Mouse (Mus musculus) heart, adult 9 months (tissue): Measurements from ENCODE around the gene Cic.
A peak's percentile ranks its signal among the peaks of the same experiment; 100 is the strongest.
"Not testable (repeated sequence)": the region's sequence is repeated elsewhere in the genome, so short reads cannot be mapped to it uniquely, and the experiment has no call there.

Experiments used
- DNase-seq, 2 experiments: peaks; one replicate each; pipeline ENCODE4 v3.0.0; 2022; ENCODE audit warnings: low spot score in 2 of 2

Cic gene

GRCm38 (mm10) chr7:25243361-25243760 lies 24.1 kb upstream of the Cic start:
- DNase-seq = no peak

- no peak for DNase-seq
These were observed 22.7 kb upstream of the Cic start for GRCm38 (mm10) chr7:25244562-25245369.

GRCm38 (mm10) chr7:25246079-25246758 lies 21.3 kb upstream of the Cic start:
- DNase-seq = no peak

GRCm38 (mm10) chr7:25246759-25247137 lies 20.8 kb upstream of the Cic start:
- DNase-seq = no peak

- no peak for DNase-seq
These were observed 20.0 kb upstream of the Cic start for GRCm38 (mm10) chr7:25247498-25247897.

GRCm38 (mm10) chr7:25248018-25248647 lies 19.4 kb upstream of the Cic start:
- peak; percentile 66 to 67 for DNase-seq

- DNase-seq = no peak
These were observed 18.6 kb upstream of the Cic start for GRCm38 (mm10) chr7:25248846-25249313.

- peak; percentile 80 for DNase-seq
These were observed 18.0 kb upstream of the Cic start for GRCm38 (mm10) chr7:25249314-25250140.

- peak; percentile 93 to 96 for DNase-seq
These were observed 17.1 kb upstream of the Cic start, which contains the start of gene Erf for GRCm38 (mm10) chr7:25250141-25250972. TSS of gene Erf (minus strand) at chr7:25250761.

GRCm38 (mm10) chr7:25251071-25251791 lies 16.3 kb upstream of the Cic start:
- peak; percentile 79 to 81 for DNase-seq

- DNase-seq = no peak
These were observed 15.7 kb upstream of the Cic start for GRCm38 (mm10) chr7:25251822-25252221.

GRCm38 (mm10) chr7:25261896-25262295 lies 5.6 kb upstream of the Cic start:
- no peak for DNase-seq

GRCm38 (mm10) chr7:25263968-25264870 lies 3.3 kb upstream of the Cic start:
- no peak for DNase-seq

- DNase-seq = not testable (repeated sequence)
These were observed 1.8 kb upstream of the Cic start for GRCm38 (mm10) chr7:25265743-25266142.

GRCm38 (mm10) chr7:25266180-25266962 lies 1.1 kb upstream of the Cic start:
- DNase-seq = peak in 1 of 2 experiments; percentile 15

GRCm38 (mm10) chr7:25267751-25268463 lies 403 bp downstream of the Cic start:
- peak; percentile 100 for DNase-seq

GRCm38 (mm10) chr7:25268588-25268987 lies 1.1 kb downstream of the Cic start:
- no peak for DNase-seq
